Mouse (Mus musculus) limb, embryonic 14.5 days (tissue): ENCODE measurements around the gene Ndst4. TPM values are rescaled to one million over a fixed set of nuclear protein-coding genes. Genes with fewer than 3 reads are reported as not detected.

Experiments
- ATAC-seq: fragments of 200-750 bp; cut with Nextera tagmentation; 2 replicates; pipeline ENCODE4 v1.8.0; 2017; ENCODE audit warnings: low read depth, moderate number of reproducible peaks, moderate TSS enrichment; ENCODE audit not compliant: low FRiP score
- DNase-seq: peaks from one replicate; pipeline ENCODE4 v3.0.0-alpha.2; 2015; ENCODE audit warnings: low spot score
- H3K27ac ChIP-seq: fragments of 300-500 bp; sonication (generic); replicated peaks from 2 replicates; pipeline ENCODE4 v1.5.1; 2014; ENCODE audit warnings: low read depth, mild to moderate bottlenecking, low read length, moderate library complexity, mixed read lengths
- H3K27me3 ChIP-seq: fragments of 300-500 bp; sonication (generic); 2 replicates; pipeline ENCODE4 v1.6.1; 2014; ENCODE audit warnings: low read length, mixed read lengths; ENCODE audit not compliant: control insufficient read depth, insufficient read depth
- H3K36me3 ChIP-seq: fragments of 300-500 bp; sonication (generic); 2 replicates; pipeline ENCODE4 v1.6.1; 2014; ENCODE audit warnings: mild to moderate bottlenecking, low read length, moderate library complexity, mixed read lengths; ENCODE audit not compliant: control insufficient read depth, insufficient read depth
- H3K4me1 ChIP-seq: fragments of 300-500 bp; sonication (generic); 2 replicates; pipeline ENCODE4 v1.6.1; 2014; ENCODE audit warnings: antibody characterized with exemption, low read length, mixed read lengths; ENCODE audit not compliant: control insufficient read depth, insufficient read depth
- H3K4me2 ChIP-seq: fragments of 300-500 bp; sonication (generic); replicated peaks from 2 replicates; pipeline ENCODE4 v1.6.1; 2014; ENCODE audit warnings: low read depth, mild to moderate bottlenecking, low read length, moderate library complexity; ENCODE audit not compliant: severe bottlenecking
- H3K4me3 ChIP-seq: fragments of 300-500 bp; sonication (generic); replicated peaks from 2 replicates; pipeline ENCODE4 v1.5.1; 2014; ENCODE audit warnings: low read length
- H3K9ac ChIP-seq: fragments of 300-500 bp; sonication (generic); 2 replicates; pipeline ENCODE4 v1.6.1; 2014; ENCODE audit warnings: mild to moderate bottlenecking, low read depth, low read length, moderate library complexity; ENCODE audit not compliant: severe bottlenecking
- H3K9me3 ChIP-seq: fragments of 300-500 bp; sonication (generic); 2 replicates; pipeline ENCODE4 v1.6.1; 2016; ENCODE audit warnings: low read length; ENCODE audit not compliant: control insufficient read depth
- POLR2A ChIP-seq: fragments of 200-500 bp; IDR thresholded peaks from 2 replicates; pipeline ENCODE4 v1.8.0; 2012; ENCODE audit warnings: inconsistent platforms, mild to moderate bottlenecking, moderate library complexity, borderline replicate concordance; ENCODE audit not compliant: insufficient read depth, insufficient read length; ENCODE audit errors: extremely low read depth
- WGBS: fragments of 180-500 bp; shearing (Covaris S2); extraction: QIAGEN DNeasy Blood & Tissue Kit; methylation state at CpG from one replicate; pipeline ENCODE4 v1.1.7; 2014; 5-methylcytosine and 5-hydroxymethylcytosine counted together
- polyA plus RNA-seq, 2 experiments: library from polyadenylated mRNA; depleted of rRNA in 1 of 2; stranded (reverse) in 1 of 2; unstranded in 1 of 2; fragments of >200 nt; fragmentation: Nextera tagmentation in 1 of 2; extraction: Ambion mirVana in 1 of 2; gene quantifications; 2 replicates each; pipeline versions ENCODE4 v1.2.1 to v1.2.3; 2012 to 2014

Gene Ndst4
- polyA plus RNA-seq, 2 experiments = 0.84 to 1.4 TPM

- Histone ChIP-seq H3K36me3 (no peaks in the 10 kb centered on the region), H3K9me3 (no peaks in the 10 kb centered on the region), H3K9ac (no peak overlapping the region), H3K27me3 (no peaks in the 10 kb centered on the region), H3K4me3 (no peak overlapping the region), H3K4me2 (no peak overlapping the region), H3K27ac (no peak overlapping the region), H3K4me1 (no peaks in the 10 kb centered on the region)
- 62% methylated on average over 2 of the region's 2 CpGs for WGBS
- DNase-seq = no peak
- no peak for TF ChIP-seq POLR2A
- ATAC-seq = no peak
Observed at GRCm38 (mm10) chr3:125734945-125735344, 331.1 kb downstream of the Ndst4 start.

- H3K27ac ChIP-seq = no peak overlapping the region
- TF ChIP-seq POLR2A = no peak
- no peak overlapping the region for H3K4me2 ChIP-seq
- no peaks in the 10 kb centered on the region for H3K27me3 ChIP-seq
- H3K9me3 ChIP-seq = no peaks in the 10 kb centered on the region
- no peak; the same call in 1 of the 2 replicates for ATAC-seq
- WGBS = 17% methylated on average over 3 of the region's 3 CpGs
- H3K4me3 ChIP-seq = no peak overlapping the region
- no peaks in the 10 kb centered on the region for H3K36me3 ChIP-seq
- H3K9ac ChIP-seq = no peak overlapping the region
- no peak for DNase-seq
- H3K4me1 ChIP-seq = no peaks in the 10 kb centered on the region
Observed at GRCm38 (mm10) chr3:125744468-125745141, 340.7 kb downstream of the Ndst4 start.

DNA sequence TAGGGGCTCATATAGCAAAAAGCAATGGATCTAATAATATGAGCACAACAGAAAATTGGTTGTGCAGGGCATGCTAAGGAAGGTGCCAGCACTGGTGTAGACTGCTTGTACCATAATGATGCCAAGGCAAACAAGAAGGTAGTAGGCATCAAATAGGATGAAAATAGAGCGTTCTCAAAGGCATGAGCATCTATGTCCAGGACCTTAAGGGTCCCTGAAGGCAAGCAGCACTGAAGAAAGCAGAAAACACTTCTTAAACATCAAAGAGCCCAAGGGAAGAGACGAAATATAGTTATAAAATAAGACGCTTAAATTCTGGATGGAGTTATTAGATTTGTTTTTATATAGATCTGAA is 341.2 kb downstream of the Ndst4 start:
- Histone ChIP-seq H3K4me2 (no peak overlapping the region), H3K36me3 (no peaks in the 10 kb centered on the region), H3K27ac (no peak overlapping the region), H3K4me1 (no peaks in the 10 kb centered on the region), H3K9ac (no peak overlapping the region), H3K27me3 (no peaks in the 10 kb centered on the region), H3K9me3 (no peaks in the 10 kb centered on the region), H3K4me3 (no peak overlapping the region)
- WGBS = 13% methylated on average over 3 of the region's 3 CpGs
- DNase-seq (no peak), ATAC-seq (no peak)
- no peak for TF ChIP-seq POLR2A

DNA sequence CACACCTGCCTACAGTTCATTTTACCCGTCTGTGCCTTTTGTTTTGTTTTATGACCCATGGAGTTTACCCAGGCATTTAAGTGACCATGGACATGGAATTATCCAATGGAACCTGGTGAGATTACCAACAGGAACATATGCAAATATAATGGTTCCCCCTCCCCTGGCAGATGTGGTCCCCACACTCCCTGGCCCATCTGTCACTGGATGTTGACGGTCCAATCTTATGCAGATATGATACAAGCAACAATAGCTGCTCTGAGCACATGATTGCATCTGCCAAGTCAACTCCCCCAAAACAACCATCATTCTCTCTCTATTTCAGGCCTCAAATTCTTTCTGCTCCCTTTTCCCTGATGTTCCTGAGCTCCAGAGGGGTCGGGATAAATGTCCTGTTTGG is 342.5 kb downstream of the Ndst4 start:
- H3K4me2 ChIP-seq = no peak overlapping the region
- no peak overlapping the region for H3K27ac ChIP-seq
- H3K4me3 ChIP-seq = no peak overlapping the region
- H3K27me3 ChIP-seq = no peaks in the 10 kb centered on the region
- no peak overlapping the region for H3K9ac ChIP-seq
- no peak for TF ChIP-seq POLR2A
- ATAC-seq (no peak), DNase-seq (no peak)
- no peaks in the 10 kb centered on the region for H3K9me3 ChIP-seq
- 52% methylated on average over 3 of the region's 3 CpGs for WGBS
- no peaks in the 10 kb centered on the region for H3K36me3 ChIP-seq
- H3K4me1 ChIP-seq = no peaks in the 10 kb centered on the region

GRCm38 (mm10) chr3:125756911-125757310 is 353.0 kb downstream of the Ndst4 start:
- Histone ChIP-seq H3K4me3 (no peak overlapping the region), H3K27me3 (no peaks in the 10 kb centered on the region), H3K9ac (no peak overlapping the region), H3K27ac (no peak overlapping the region), H3K4me2 (no peak overlapping the region), H3K9me3 (no peaks in the 10 kb centered on the region), H3K36me3 (no peaks in the 10 kb centered on the region), H3K4me1 (peaks cover 3% of the 10 kb centered on the region; the same call in 1 of the 2 replicates)
- DNase-seq (no peak), ATAC-seq (no peak)
- WGBS = 12% methylated on average over 1 of the region's 1 CpGs
- no peak for TF ChIP-seq POLR2A
